Mouse (Mus musculus) liver, embryonic 16.5 days (tissue): ENCODE measurements around the gene Creb5. TPM values are rescaled to one million over a fixed set of nuclear protein-coding genes. Genes with fewer than 3 reads are reported as not detected.

Experiments
- ATAC-seq: fragments of 200-750 bp; cut with Nextera tagmentation; 2 replicates; pipeline ENCODE4 v1.8.0; 2017; ENCODE audit warnings: low read depth, mild to moderate bottlenecking, moderate number of reproducible peaks, moderate library complexity
- H3K27ac ChIP-seq: fragments of 300-500 bp; sonication (generic); 2 replicates; pipeline ENCODE4 v1.5.1; 2014; ENCODE audit warnings: mild to moderate bottlenecking, low read length
- H3K27me3 ChIP-seq: fragments of 300-500 bp; sonication (generic); 2 replicates; pipeline ENCODE4 v1.6.1; 2014; ENCODE audit warnings: low read depth, low read length, mixed read lengths; ENCODE audit not compliant: control insufficient read depth, insufficient read depth
- H3K36me3 ChIP-seq: fragments of 300-500 bp; sonication (generic); 2 replicates; pipeline ENCODE4 v1.6.1; 2014; ENCODE audit warnings: mild to moderate bottlenecking; ENCODE audit not compliant: control insufficient read depth, insufficient read depth
- H3K4me1 ChIP-seq: fragments of 300-500 bp; sonication (generic); 2 replicates; pipeline ENCODE4 v1.6.1; 2014; ENCODE audit warnings: low read depth, low read length, mixed read lengths; ENCODE audit not compliant: control insufficient read depth
- H3K4me2 ChIP-seq: fragments of 300-500 bp; sonication (generic); 2 replicates; pipeline ENCODE4 v1.6.1; 2014; ENCODE audit warnings: low read depth, low read length, mixed read lengths
- H3K4me3 ChIP-seq: fragments of 300-500 bp; sonication (generic); 2 replicates; pipeline ENCODE4 v1.5.1; 2014; ENCODE audit warnings: low read depth, mild to moderate bottlenecking, low read length
- H3K9ac ChIP-seq: fragments of 300-500 bp; sonication (generic); 2 replicates; pipeline ENCODE4 v1.6.1; 2014; ENCODE audit warnings: low read depth, low read length
- H3K9me3 ChIP-seq: fragments of 300-500 bp; sonication (generic); replicated peaks from 2 replicates; pipeline ENCODE4 v1.6.1; 2016; ENCODE audit warnings: low read length; ENCODE audit not compliant: control insufficient read depth
- WGBS: fragments of 180-500 bp; shearing (Covaris S2); extraction: QIAGEN DNeasy Blood & Tissue Kit; methylation state at CpG from one replicate; pipeline ENCODE4 v1.1.7; 2014; ENCODE audit not compliant: insufficient replicate concordance; 5-methylcytosine and 5-hydroxymethylcytosine counted together
- polyA plus RNA-seq: library from polyadenylated mRNA; unstranded; fragments of >200 nt; fragmentation: Nextera tagmentation; extraction: Ambion mirVana; gene quantifications from 2 replicates; pipeline ENCODE4 v1.2.1, GENCODE M21; 2015

The Creb5 gene
- polyA plus RNA-seq, 1 experiment from 2014 or later, result 0.24 TPM

DNA sequence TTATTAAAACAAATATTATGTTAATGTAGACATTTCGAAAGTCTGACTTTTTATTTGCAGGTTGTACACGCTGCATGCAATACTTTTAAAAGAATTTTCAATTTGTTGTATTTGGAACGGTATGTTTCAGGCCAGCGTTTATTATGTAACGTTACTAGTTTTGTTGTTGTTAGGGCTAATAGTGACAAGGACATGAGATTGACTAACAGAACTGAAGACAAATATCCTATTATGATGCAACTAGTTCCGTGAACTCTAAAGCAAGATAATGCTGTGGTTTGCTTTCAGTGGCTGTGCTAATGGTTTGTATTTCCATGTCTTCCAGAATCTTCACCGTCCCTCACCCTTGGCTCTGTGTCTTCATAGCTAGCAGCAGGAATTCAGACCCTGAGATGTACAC, 357.9 kb downstream of the Creb5 start:
- H3K9me3 ChIP-seq, result no peaks in the 10 kb centered on the region
- H3K4me2 ChIP-seq, result no peak overlapping the region
- H3K4me1 ChIP-seq, result no peaks in the 10 kb centered on the region
- no peak for ATAC-seq
- no peaks in the 10 kb centered on the region for H3K27me3 ChIP-seq
- no peak overlapping the region for H3K4me3 ChIP-seq
- H3K27ac ChIP-seq, result no peak overlapping the region
- no peak overlapping the region for H3K9ac ChIP-seq
- WGBS, result 62% methylated on average over 7 of the region's 7 CpGs
- no peaks in the 10 kb centered on the region for H3K36me3 ChIP-seq

DNA sequence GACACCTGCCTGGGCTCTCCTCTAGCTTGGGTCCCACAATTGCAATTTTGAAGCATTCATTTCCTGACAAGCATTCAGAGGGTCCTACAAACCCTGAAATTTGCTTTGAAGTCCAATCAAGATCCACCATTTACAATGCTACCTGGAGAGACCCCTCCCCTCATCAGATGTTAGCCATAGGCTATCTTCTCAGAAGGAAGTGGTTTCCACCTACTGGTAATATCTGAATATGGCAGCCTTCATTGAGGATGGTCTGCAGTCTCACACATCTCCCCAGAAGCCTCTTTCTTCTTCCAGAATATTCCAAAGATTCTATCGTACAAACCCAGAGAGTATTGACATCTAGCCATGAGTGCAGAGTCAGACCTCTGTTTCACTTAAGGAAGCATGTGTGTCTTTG, 362.7 kb downstream of the Creb5 start:
- WGBS, result 50% methylated on average over 1 of the region's 1 CpGs
- Histone ChIP-seq H3K9me3 (no peaks in the 10 kb centered on the region), H3K4me1 (no peaks in the 10 kb centered on the region), H3K4me2 (no peak overlapping the region), H3K4me3 (no peak overlapping the region), H3K36me3 (no peaks in the 10 kb centered on the region), H3K27ac (no peak overlapping the region), H3K27me3 (no peaks in the 10 kb centered on the region), H3K9ac (no peak overlapping the region)
- ATAC-seq, result no peak

DNA sequence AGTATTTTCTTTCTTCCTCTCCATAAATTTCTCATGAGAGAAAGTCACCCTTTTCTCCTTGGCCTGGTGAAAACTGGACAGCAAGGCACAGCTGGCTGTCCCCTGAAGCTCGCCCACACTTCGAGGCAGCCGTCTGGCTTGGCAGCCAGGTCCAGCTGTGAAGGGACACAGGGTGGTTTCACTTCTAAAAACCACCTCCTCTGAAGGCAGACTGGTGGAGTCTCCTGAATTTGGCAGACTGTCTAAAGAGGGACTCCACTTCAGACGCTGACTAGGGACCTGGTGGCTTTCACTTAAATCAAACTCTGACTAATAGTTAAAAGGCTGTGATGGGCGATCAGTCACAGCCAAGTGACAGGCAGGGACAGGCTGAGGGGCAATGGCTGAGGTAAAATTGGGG, 365.6 kb downstream of the Creb5 start:
- ATAC-seq, result no peak

DNA sequence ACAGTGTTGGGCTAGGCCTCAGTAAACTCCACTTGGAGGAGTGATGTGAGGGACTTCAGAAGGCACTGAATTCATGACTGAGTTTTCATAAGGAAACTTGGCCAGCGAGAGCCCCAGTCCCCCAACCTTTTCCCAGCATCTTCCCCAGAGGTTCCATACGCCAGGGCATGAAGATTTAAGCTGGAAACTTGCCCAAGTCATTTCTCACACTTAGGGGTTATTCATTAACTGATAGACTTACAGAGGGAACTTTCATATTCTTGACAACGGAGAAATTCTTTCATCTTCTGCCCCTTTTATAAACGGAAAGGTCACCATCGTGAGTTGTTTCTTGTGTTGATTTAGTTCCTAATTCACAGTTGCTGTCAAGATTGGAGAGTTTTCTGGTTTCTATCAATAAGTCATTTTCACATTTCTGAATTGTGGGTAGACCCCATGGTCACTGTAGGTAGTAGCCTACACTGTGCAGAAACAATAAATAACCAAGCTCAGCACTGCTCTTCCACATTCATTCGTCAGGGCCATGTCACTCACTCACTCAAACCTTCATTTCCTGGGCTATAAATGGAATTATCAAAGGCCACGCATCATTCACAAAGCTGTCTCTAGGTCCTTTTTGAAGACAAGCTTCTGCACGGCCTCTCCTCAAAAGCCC, 366.8 kb downstream of the Creb5 start:
- no peak overlapping the region for H3K4me2 ChIP-seq
- ATAC-seq, result no peak
- H3K27ac ChIP-seq, result no peak overlapping the region
- no peak overlapping the region for H3K9ac ChIP-seq
- WGBS, result 62% methylated on average over 8 of the region's 8 CpGs
- no peaks in the 10 kb centered on the region for H3K9me3 ChIP-seq
- H3K27me3 ChIP-seq, result no peaks in the 10 kb centered on the region
- no peaks in the 10 kb centered on the region for H3K4me1 ChIP-seq
- H3K36me3 ChIP-seq, result no peaks in the 10 kb centered on the region
- no peak overlapping the region for H3K4me3 ChIP-seq

More for the DNA sequence above, 365.6 kb downstream of the Creb5 start:
- Histone ChIP-seq H3K27ac (no peak overlapping the region), H3K4me1 (no peaks in the 10 kb centered on the region), H3K9ac (no peak overlapping the region), H3K9me3 (no peaks in the 10 kb centered on the region), H3K4me2 (no peak overlapping the region), H3K4me3 (no peak overlapping the region), H3K36me3 (no peaks in the 10 kb centered on the region), H3K27me3 (no peaks in the 10 kb centered on the region)
- 54% methylated on average over 5 of the region's 5 CpGs for WGBS

DNA sequence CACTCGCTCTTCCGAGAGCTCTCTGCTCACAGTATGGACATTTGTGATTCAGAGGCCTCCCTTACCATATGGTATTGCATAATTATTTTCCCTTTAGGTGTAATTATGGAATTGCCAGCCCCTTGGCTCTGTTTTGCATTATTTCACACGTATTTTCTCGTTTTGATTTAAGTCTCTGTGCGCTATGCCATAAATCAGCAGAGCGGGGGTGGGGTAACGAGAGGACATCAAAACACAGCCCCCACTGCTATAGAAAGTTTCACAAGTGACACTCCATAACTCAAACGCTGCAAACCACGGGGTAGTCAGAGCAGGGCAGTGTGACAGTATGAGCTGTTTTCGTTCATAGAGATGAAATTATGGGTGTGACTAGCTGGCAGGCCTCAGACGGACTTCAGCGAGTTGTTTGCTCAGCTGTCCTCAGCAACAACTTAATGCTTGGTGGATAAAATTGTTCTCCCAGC, 367.3 kb downstream of the Creb5 start:
- H3K27ac ChIP-seq, result no peak overlapping the region
- H3K4me3 ChIP-seq, result no peak overlapping the region
- no peaks in the 10 kb centered on the region for H3K27me3 ChIP-seq
- ATAC-seq, result no peak
- no peaks in the 10 kb centered on the region for H3K36me3 ChIP-seq
- no peaks in the 10 kb centered on the region for H3K9me3 ChIP-seq
- H3K9ac ChIP-seq, result no peak overlapping the region
- H3K4me2 ChIP-seq, result no peak overlapping the region
- H3K4me1 ChIP-seq, result no peaks in the 10 kb centered on the region
- 57% methylated on average over 12 of the region's 12 CpGs for WGBS

DNA sequence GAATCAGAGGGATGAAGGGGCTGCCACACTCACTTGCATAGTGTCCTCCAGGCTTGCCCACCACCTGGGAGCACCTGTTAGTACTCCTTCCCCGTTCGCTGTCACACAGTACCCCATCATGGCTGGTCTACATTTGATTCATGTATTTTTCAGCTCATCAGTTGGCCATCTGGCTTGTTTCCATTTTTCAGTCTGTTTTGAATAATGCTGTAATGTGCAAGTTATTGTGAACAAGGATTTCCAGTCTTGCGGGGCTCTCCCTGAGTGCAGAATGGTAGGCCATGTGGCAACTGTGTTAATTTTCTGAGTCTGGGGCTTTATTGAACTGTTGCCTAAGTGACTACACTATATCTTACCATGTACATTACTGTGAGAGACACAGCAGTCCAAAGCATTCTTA, 369.4 kb downstream of the Creb5 start:
- Histone ChIP-seq H3K4me3 (no peak overlapping the region), H3K27ac (no peak overlapping the region), H3K36me3 (no peaks in the 10 kb centered on the region), H3K9me3 (no peaks in the 10 kb centered on the region), H3K27me3 (no peaks in the 10 kb centered on the region), H3K4me1 (no peaks in the 10 kb centered on the region), H3K9ac (no peak overlapping the region), H3K4me2 (no peak overlapping the region)
- WGBS, result 73% methylated on average over 3 of the region's 3 CpGs
- no peak for ATAC-seq

DNA sequence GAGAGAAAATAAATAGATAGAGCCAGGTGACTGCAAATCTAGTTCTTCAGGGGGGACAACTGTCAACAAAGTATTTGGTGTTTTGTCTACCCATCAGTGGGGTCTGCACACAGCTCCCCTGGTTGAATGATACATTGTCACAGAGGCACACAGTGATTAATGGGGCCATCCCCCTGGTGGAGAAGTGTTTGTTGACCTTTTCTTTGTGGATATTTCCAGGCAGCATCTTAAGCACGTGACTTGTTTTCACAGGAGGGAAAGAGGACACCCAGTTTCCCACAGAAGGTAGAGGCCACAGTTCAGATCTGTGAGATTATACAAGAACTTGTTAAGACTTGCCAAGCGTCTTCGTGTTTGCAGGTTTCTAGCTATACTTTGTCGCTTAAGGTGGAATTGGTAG, 370.4 kb downstream of the Creb5 start:
- no peak overlapping the region for H3K9ac ChIP-seq
- no peak overlapping the region for H3K4me3 ChIP-seq
- whole genome bisulfite sequencing, result 53% methylated on average over 4 of the region's 4 CpGs
- no peak overlapping the region for H3K27ac ChIP-seq
- H3K9me3 ChIP-seq, result no peaks in the 10 kb centered on the region
- no peak for ATAC-seq
- H3K36me3 ChIP-seq, result no peaks in the 10 kb centered on the region
- H3K4me1 ChIP-seq, result no peaks in the 10 kb centered on the region
- H3K4me2 ChIP-seq, result no peak overlapping the region
- no peaks in the 10 kb centered on the region for H3K27me3 ChIP-seq

DNA sequence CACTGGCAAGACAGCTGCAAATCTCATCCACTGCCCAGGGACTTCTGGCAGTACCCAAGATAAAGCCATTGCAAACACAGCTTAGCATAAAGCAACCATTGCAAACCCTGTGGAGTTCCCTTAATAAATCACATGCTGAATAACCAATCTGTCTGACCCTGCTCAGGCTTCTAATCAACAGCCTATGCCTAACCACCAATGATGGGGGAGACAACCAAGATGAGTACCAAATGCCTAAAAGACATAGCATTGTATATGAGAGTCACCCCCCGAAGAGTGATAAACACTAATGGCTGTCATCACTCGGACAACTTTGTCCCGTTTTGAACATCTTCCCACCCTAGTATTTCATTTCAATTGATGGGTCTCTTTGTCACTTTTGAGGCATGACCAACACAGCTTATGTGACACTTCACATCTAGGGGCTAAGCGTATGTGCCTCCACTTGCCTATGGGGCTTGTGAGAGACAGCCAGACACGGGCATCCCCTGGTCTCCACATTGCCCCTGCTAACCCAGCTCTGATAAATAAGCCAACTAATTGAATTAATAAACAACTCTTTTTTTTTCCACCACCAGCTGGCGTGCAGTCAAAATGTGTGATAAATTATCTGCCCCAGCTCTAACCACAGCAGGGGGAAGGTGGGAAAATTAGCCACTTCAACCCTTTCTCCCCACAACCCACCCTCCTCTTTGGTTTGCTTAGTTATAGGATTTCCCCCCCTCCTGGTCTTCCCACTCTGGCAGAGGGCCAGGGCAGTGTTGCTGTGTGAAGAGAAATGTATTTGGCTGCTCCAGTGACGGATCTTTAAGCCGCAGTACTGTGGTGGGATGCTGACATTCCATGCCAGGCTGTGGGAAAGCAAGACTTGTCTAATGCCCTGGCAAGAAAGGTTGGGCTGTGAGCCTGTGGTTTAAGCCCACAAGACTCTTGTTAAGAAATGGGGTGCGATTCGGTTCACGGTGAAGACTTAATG, 376.1 kb downstream of the Creb5 start:
- H3K27me3 ChIP-seq, result no peaks in the 10 kb centered on the region
- H3K9ac ChIP-seq, result no peak overlapping the region
- H3K4me3 ChIP-seq, result no peak overlapping the region
- 69% methylated on average over 11 of the region's 11 CpGs for WGBS
- no peaks in the 10 kb centered on the region for H3K36me3 ChIP-seq
- H3K27ac ChIP-seq, result no peak overlapping the region
- no peak for ATAC-seq
- H3K4me1 ChIP-seq, result no peaks in the 10 kb centered on the region
- no peaks in the 10 kb centered on the region for H3K9me3 ChIP-seq
- no peak overlapping the region for H3K4me2 ChIP-seq

DNA sequence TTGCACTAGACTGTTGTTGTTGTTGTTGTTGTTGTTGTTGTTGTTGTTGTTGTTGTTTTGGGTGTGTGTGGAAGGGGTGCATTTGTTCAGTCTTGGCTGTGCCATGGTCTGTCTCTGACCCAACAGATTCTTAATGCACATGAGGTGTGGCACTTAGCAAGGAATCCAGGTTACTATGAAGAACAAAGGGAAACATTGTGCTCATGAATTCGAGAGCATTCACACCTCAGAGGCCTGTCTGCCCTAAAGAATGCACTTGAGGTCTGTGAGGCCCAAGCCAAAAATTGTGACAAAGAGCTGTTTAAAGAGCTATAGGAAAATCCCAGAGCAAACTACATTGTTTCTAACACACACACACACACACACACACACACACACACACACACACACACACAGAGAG, 377.7 kb downstream of the Creb5 start:
- Histone ChIP-seq H3K4me2 (no peak overlapping the region), H3K9me3 (no peaks in the 10 kb centered on the region), H3K4me3 (no peak overlapping the region), H3K27me3 (no peaks in the 10 kb centered on the region), H3K27ac (no peak overlapping the region), H3K9ac (no peak overlapping the region), H3K4me1 (no peaks in the 10 kb centered on the region), H3K36me3 (no peaks in the 10 kb centered on the region)
- no peak for ATAC-seq
- WGBS, result 55% methylated on average over 1 of the region's 1 CpGs
